Mouse (Mus musculus) intestine, embryonic 16.5 days (tissue): Measurements from ENCODE around the gene Exd2. TPM values are rescaled to one million over a fixed set of nuclear protein-coding genes. Genes with fewer than 3 reads are reported as not detected.

Experiments used
- ATAC-seq: fragments of 200-750 bp; cut with Nextera tagmentation; 2 replicates; pipeline ENCODE4 v1.8.0; 2017; ENCODE audit warnings: moderate TSS enrichment, moderate library complexity
- H3K27ac ChIP-seq: fragments of 300-500 bp; sonication (generic); 2 replicates; pipeline ENCODE4 v1.5.1; 2014; ENCODE audit warnings: mild to moderate bottlenecking, low read length
- H3K27me3 ChIP-seq: fragments of 300-500 bp; sonication (generic); replicated peaks from 2 replicates; pipeline ENCODE4 v1.6.1; 2014; ENCODE audit warnings: low read length, control low read depth, mixed read lengths; ENCODE audit not compliant: control insufficient read depth, insufficient read depth
- H3K36me3 ChIP-seq: fragments of 300-500 bp; sonication (generic); 2 replicates; pipeline ENCODE4 v1.6.1; 2014; ENCODE audit warnings: low read length, control low read depth; ENCODE audit not compliant: control insufficient read depth, insufficient read depth
- H3K4me1 ChIP-seq: fragments of 300-500 bp; sonication (generic); 2 replicates; pipeline ENCODE4 v1.6.1; 2014; ENCODE audit warnings: low read length, control low read depth, mixed read lengths; ENCODE audit not compliant: control insufficient read depth, insufficient read depth
- H3K4me2 ChIP-seq: fragments of 300-500 bp; sonication (generic); 2 replicates; pipeline ENCODE4 v1.6.1; 2014; ENCODE audit warnings: low read depth, low read length, control low read depth
- H3K4me3 ChIP-seq: fragments of 300-500 bp; sonication (generic); 2 replicates; pipeline ENCODE4 v1.5.1; 2014; ENCODE audit warnings: mild to moderate bottlenecking, low read length
- H3K9ac ChIP-seq: fragments of 300-500 bp; sonication (generic); 2 replicates; pipeline ENCODE4 v1.6.1; 2014; ENCODE audit warnings: low read depth, low read length
- H3K9me3 ChIP-seq: fragments of 300-500 bp; sonication (generic); 2 replicates; pipeline ENCODE4 v1.6.1; 2016; ENCODE audit warnings: low read length, control low read depth; ENCODE audit not compliant: control insufficient read depth
- WGBS: fragments of 180-500 bp; shearing (Covaris S2); extraction: QIAGEN DNeasy Blood & Tissue Kit; methylation state at CpG from one replicate; pipeline ENCODE4 v1.1.7; 2014; 5-methylcytosine and 5-hydroxymethylcytosine counted together
- polyA plus RNA-seq: library from polyadenylated mRNA; unstranded; fragments of >200 nt; fragmentation: Nextera tagmentation; extraction: Ambion mirVana; gene quantifications from 2 replicates; pipeline ENCODE4 v1.2.1, GENCODE M21; 2015

Gene Exd2
- polyA plus RNA-seq, 1 experiment from 2014 or later: 21.0 TPM

- Histone ChIP-seq H3K36me3 (no peaks in the 10 kb centered on the region), H3K27me3 (peaks cover 52% of the 10 kb centered on the region), H3K4me2 (peak overlapping the region; percentile 96), H3K9ac (peak overlapping the region; percentile 66), H3K9me3 (no peaks in the 10 kb centered on the region), H3K4me3 (peak overlapping the region; percentile 66), H3K27ac (no peak overlapping the region), H3K4me1 (peaks cover 13% of the 10 kb centered on the region)
- no peak; the same call in none of the 2 replicates for ATAC-seq
- under 1% methylated on average over 25 of the region's 25 CpGs for WGBS
Observed at GRCm38 (mm10) chr12:80518393-80518756, 55.5 kb downstream of the Exd2 start.

GRCm38 (mm10) chr12:80518757-80519620 lies 56.1 kb downstream of the Exd2 start:
- peak overlapping the region; percentile 41; the same call in 1 of the 2 replicates for H3K27ac ChIP-seq
- under 1% methylated on average over 73 of the region's 90 CpGs for WGBS
- H3K9me3 ChIP-seq: no peaks in the 10 kb centered on the region
- H3K36me3 ChIP-seq: no peaks in the 10 kb centered on the region
- peak overlapping the region; percentile 96 for H3K4me2 ChIP-seq
- peak overlapping the region; percentile 66 for H3K4me3 ChIP-seq
- H3K27me3 ChIP-seq: peaks cover 52% of the 10 kb centered on the region
- H3K9ac ChIP-seq: peak overlapping the region; percentile 66
- peaks cover 13% of the 10 kb centered on the region for H3K4me1 ChIP-seq
- peak; percentile 68 for ATAC-seq

GRCm38 (mm10) chr12:80519621-80520332 lies 56.9 kb downstream of the Exd2 start:
- peak overlapping the region; percentile 96 for H3K4me2 ChIP-seq
- peaks cover 13% of the 10 kb centered on the region for H3K4me1 ChIP-seq
- H3K9me3 ChIP-seq: no peaks in the 10 kb centered on the region
- peak; percentile 58 for ATAC-seq
- WGBS: 2% methylated on average over 43 of the region's 43 CpGs
- H3K4me3 ChIP-seq: peak overlapping the region; percentile 66
- peak overlapping the region; percentile 66 for H3K9ac ChIP-seq
- H3K36me3 ChIP-seq: no peaks in the 10 kb centered on the region
- H3K27me3 ChIP-seq: peaks cover 52% of the 10 kb centered on the region
- H3K27ac ChIP-seq: no peak overlapping the region; the same call in 1 of the 2 replicates

GRCm38 (mm10) chr12:80522006-80522405 lies 59.1 kb downstream of the Exd2 start:
- Histone ChIP-seq H3K27me3 (peaks cover 43% of the 10 kb centered on the region), H3K36me3 (no peaks in the 10 kb centered on the region), H3K4me2 (no peak overlapping the region), H3K4me3 (no peak overlapping the region), H3K4me1 (peaks cover 13% of the 10 kb centered on the region), H3K9ac (no peak overlapping the region), H3K27ac (no peak overlapping the region), H3K9me3 (no peaks in the 10 kb centered on the region)
- 70% methylated on average over 3 of the region's 3 CpGs for WGBS
- ATAC-seq: no peak

- no peak overlapping the region for H3K4me3 ChIP-seq
- H3K27ac ChIP-seq: no peak overlapping the region
- WGBS: 34% methylated on average over 12 of the region's 12 CpGs
- peaks cover 21% of the 10 kb centered on the region for H3K27me3 ChIP-seq
- no peaks in the 10 kb centered on the region for H3K36me3 ChIP-seq
- H3K4me2 ChIP-seq: no peak overlapping the region
- ATAC-seq: no peak
- H3K9ac ChIP-seq: no peak overlapping the region
- H3K4me1 ChIP-seq: 0 out of 2 replicates have a peak, but pooled peaks cover 3% of the 10 kb centered on the region
- no peaks in the 10 kb centered on the region for H3K9me3 ChIP-seq
Observed at GRCm38 (mm10) chr12:80524276-80524921, 61.5 kb downstream of the Exd2 start.

- no peak overlapping the region for H3K9ac ChIP-seq
- no peak for ATAC-seq
- no peaks in the 10 kb centered on the region for H3K4me1 ChIP-seq
- peaks cover 10% of the 10 kb centered on the region; the same call in 1 of the 2 replicates for H3K27me3 ChIP-seq
- H3K4me2 ChIP-seq: no peak overlapping the region
- no peaks in the 10 kb centered on the region for H3K9me3 ChIP-seq
- no peaks in the 10 kb centered on the region for H3K36me3 ChIP-seq
- H3K27ac ChIP-seq: no peak overlapping the region
- H3K4me3 ChIP-seq: no peak overlapping the region
- 32% methylated on average over 7 of the region's 7 CpGs for WGBS
Observed at GRCm38 (mm10) chr12:80525513-80525912, 62.6 kb downstream of the Exd2 start.

- Histone ChIP-seq H3K9me3 (no peaks in the 10 kb centered on the region), H3K4me3 (no peak overlapping the region), H3K27ac (no peak overlapping the region), H3K4me1 (no peaks in the 10 kb centered on the region), H3K27me3 (peaks cover 3% of the 10 kb centered on the region; the same call in 1 of the 2 replicates), H3K4me2 (no peak overlapping the region), H3K36me3 (no peaks in the 10 kb centered on the region), H3K9ac (no peak overlapping the region)
- WGBS: 71% methylated on average over 2 of the region's 2 CpGs
- ATAC-seq: no peak
Observed at GRCm38 (mm10) chr12:80526511-80526910, 63.6 kb downstream of the Exd2 start.

GRCm38 (mm10) chr12:80527727-80528389 lies 65.0 kb downstream of the Exd2 start:
- ATAC-seq: no peak
- Histone ChIP-seq H3K36me3 (no peaks in the 10 kb centered on the region), H3K9ac (no peak overlapping the region), H3K9me3 (no peaks in the 10 kb centered on the region), H3K4me1 (no peaks in the 10 kb centered on the region), H3K4me3 (no peak overlapping the region), H3K27me3 (no peaks in the 10 kb centered on the region), H3K4me2 (no peak overlapping the region), H3K27ac (no peak overlapping the region)
- WGBS: 73% methylated on average over 5 of the region's 5 CpGs

GRCm38 (mm10) chr12:80530052-80530451 lies 67.2 kb downstream of the Exd2 start:
- WGBS: 54% methylated on average over 2 of the region's 2 CpGs
- Histone ChIP-seq H3K9ac (no peak overlapping the region), H3K27ac (no peak overlapping the region), H3K4me2 (no peak overlapping the region), H3K36me3 (no peaks in the 10 kb centered on the region), H3K4me1 (no peaks in the 10 kb centered on the region), H3K9me3 (no peaks in the 10 kb centered on the region), H3K27me3 (no peaks in the 10 kb centered on the region), H3K4me3 (no peak overlapping the region)
- no peak for ATAC-seq
